Mouse (Mus musculus) heart, embryonic 11.5 days (tissue): Measurements from ENCODE around the gene Usp6nl. TPM values are rescaled to one million over a fixed set of nuclear protein-coding genes. Genes with fewer than 3 reads are reported as not detected.

Experiments
- ATAC-seq: fragments of 200-750 bp; cut with Nextera tagmentation; replicated peaks from 2 replicates; pipeline ENCODE4 v1.8.0; 2017; ENCODE audit warnings: moderate library complexity; ENCODE audit not compliant: insufficient number of reproducible peaks, low FRiP score, low TSS enrichment
- H3K27ac ChIP-seq: fragments of 300-500 bp; sonication (generic); 2 replicates; pipeline ENCODE4 v1.5.1; 2014; ENCODE audit warnings: mild to moderate bottlenecking, low read depth, low read length
- H3K27me3 ChIP-seq: fragments of 300-500 bp; sonication (generic); 2 replicates; pipeline ENCODE4 v1.6.1; 2014; ENCODE audit warnings: mild to moderate bottlenecking, low read length, mixed read lengths; ENCODE audit not compliant: control insufficient read depth, insufficient read depth
- H3K36me3 ChIP-seq: fragments of 300-500 bp; sonication (generic); 2 replicates; pipeline ENCODE4 v1.6.1; 2014; ENCODE audit warnings: mild to moderate bottlenecking, low read length, moderate library complexity, mixed read lengths; ENCODE audit not compliant: control insufficient read depth, insufficient read depth
- H3K4me1 ChIP-seq: fragments of 300-500 bp; sonication (generic); 2 replicates; pipeline ENCODE4 v1.6.1; 2014; ENCODE audit warnings: low read length; ENCODE audit not compliant: control insufficient read depth, insufficient read depth
- H3K4me2 ChIP-seq: fragments of 300-500 bp; sonication (generic); 2 replicates; pipeline ENCODE4 v1.6.1; 2014; ENCODE audit warnings: mild to moderate bottlenecking, moderate library complexity
- H3K4me3 ChIP-seq: fragments of 300-500 bp; sonication (generic); 2 replicates; pipeline ENCODE4 v1.5.1; 2014; ENCODE audit warnings: low read depth, low read length
- H3K9ac ChIP-seq: fragments of 300-500 bp; sonication (generic); 2 replicates; pipeline ENCODE4 v1.6.1; 2014; ENCODE audit warnings: mild to moderate bottlenecking, low read depth, low read length, moderate library complexity
- H3K9me3 ChIP-seq: fragments of 300-500 bp; sonication (generic); replicated peaks from 2 replicates; pipeline ENCODE4 v1.6.1; 2016; ENCODE audit warnings: low read length; ENCODE audit not compliant: control insufficient read depth
- WGBS: fragments of 180-500 bp; shearing (Covaris S2); extraction: QIAGEN DNeasy Blood & Tissue Kit; methylation state at CpG from one replicate; pipeline ENCODE4 v1.1.7; 2014; ENCODE audit not compliant: insufficient replicate concordance; 5-methylcytosine and 5-hydroxymethylcytosine counted together
- polyA plus RNA-seq: library from polyadenylated mRNA; unstranded; fragments of >200 nt; fragmentation: Nextera tagmentation; extraction: Ambion mirVana; gene quantifications from 2 replicates; pipeline ENCODE4 v1.2.1, GENCODE M21; 2014

Gene Usp6nl
- polyA plus RNA-seq, 1 experiment from 2014 or later: 8.1 TPM

GRCm38 (mm10) chr2:6367497-6367896 lies 45.0 kb downstream of the Usp6nl start:
- Histone ChIP-seq H3K4me3 (no peak overlapping the region), H3K36me3 (no peaks in the 10 kb centered on the region), H3K9ac (no peak overlapping the region), H3K9me3 (no peaks in the 10 kb centered on the region), H3K27ac (no peak overlapping the region), H3K27me3 (no peaks in the 10 kb centered on the region), H3K4me2 (no peak overlapping the region), H3K4me1 (peaks cover 21% of the 10 kb centered on the region)
- WGBS: 65% methylated on average over 6 of the region's 6 CpGs
- no peak for ATAC-seq

GRCm38 (mm10) chr2:6374216-6374615 lies 51.7 kb downstream of the Usp6nl start:
- H3K9me3 ChIP-seq: no peaks in the 10 kb centered on the region
- H3K4me1 ChIP-seq: peaks cover 5% of the 10 kb centered on the region; the same call in 1 of the 2 replicates
- no peak overlapping the region for H3K9ac ChIP-seq
- H3K4me2 ChIP-seq: no peak overlapping the region
- 87% methylated on average over 14 of the region's 14 CpGs for WGBS
- no peak overlapping the region for H3K27ac ChIP-seq
- H3K36me3 ChIP-seq: no peaks in the 10 kb centered on the region
- H3K4me3 ChIP-seq: no peak overlapping the region
- no peak for ATAC-seq
- H3K27me3 ChIP-seq: no peaks in the 10 kb centered on the region

- H3K4me1 ChIP-seq: peaks cover 9% of the 10 kb centered on the region
- no peaks in the 10 kb centered on the region for H3K27me3 ChIP-seq
- H3K36me3 ChIP-seq: no peaks in the 10 kb centered on the region
- no peak overlapping the region for H3K9ac ChIP-seq
- H3K4me3 ChIP-seq: no peak overlapping the region
- no peak overlapping the region for H3K27ac ChIP-seq
- WGBS: 88% methylated on average over 8 of the region's 8 CpGs
- no peak for ATAC-seq
- no peaks in the 10 kb centered on the region for H3K9me3 ChIP-seq
- no peak overlapping the region for H3K4me2 ChIP-seq
Measured at GRCm38 (mm10) chr2:6376071-6376470, 53.6 kb downstream of the Usp6nl start.

GRCm38 (mm10) chr2:6376941-6377340 lies 54.5 kb downstream of the Usp6nl start:
- ATAC-seq: no peak
- H3K4me3 ChIP-seq: no peak overlapping the region
- no peaks in the 10 kb centered on the region for H3K27me3 ChIP-seq
- H3K9ac ChIP-seq: no peak overlapping the region
- H3K9me3 ChIP-seq: no peaks in the 10 kb centered on the region
- H3K4me2 ChIP-seq: no peak overlapping the region
- no peak overlapping the region for H3K27ac ChIP-seq
- peaks cover 7% of the 10 kb centered on the region for H3K4me1 ChIP-seq
- 69% methylated on average over 4 of the region's 4 CpGs for WGBS
- no peaks in the 10 kb centered on the region for H3K36me3 ChIP-seq

GRCm38 (mm10) chr2:6378590-6379205 lies 56.2 kb downstream of the Usp6nl start:
- WGBS: 52% methylated on average over 8 of the region's 8 CpGs
- no peaks in the 10 kb centered on the region for H3K36me3 ChIP-seq
- ATAC-seq: no peak
- no peaks in the 10 kb centered on the region for H3K27me3 ChIP-seq
- H3K9me3 ChIP-seq: no peaks in the 10 kb centered on the region
- H3K9ac ChIP-seq: no peak overlapping the region
- H3K4me1 ChIP-seq: peaks cover 7% of the 10 kb centered on the region
- H3K4me3 ChIP-seq: no peak overlapping the region
- H3K4me2 ChIP-seq: no peak overlapping the region
- no peak overlapping the region for H3K27ac ChIP-seq

- WGBS: 81% methylated on average over 8 of the region's 8 CpGs
- no peak for ATAC-seq
Measured at GRCm38 (mm10) chr2:6379731-6380212, 57.3 kb downstream of the Usp6nl start.

GRCm38 (mm10) chr2:6380401-6380800 lies 57.9 kb downstream of the Usp6nl start:
- H3K9ac ChIP-seq: no peak overlapping the region
- 76% methylated on average over 9 of the region's 9 CpGs for WGBS
- H3K4me1 ChIP-seq: peaks cover 7% of the 10 kb centered on the region
- H3K9me3 ChIP-seq: no peaks in the 10 kb centered on the region
- H3K4me2 ChIP-seq: no peak overlapping the region
- H3K27ac ChIP-seq: no peak overlapping the region
- no peak overlapping the region for H3K4me3 ChIP-seq
- no peaks in the 10 kb centered on the region for H3K36me3 ChIP-seq
- H3K27me3 ChIP-seq: no peaks in the 10 kb centered on the region
- ATAC-seq: no peak

More at GRCm38 (mm10) chr2:6379731-6380212, 57.3 kb downstream of the Usp6nl start:
- no peak overlapping the region for H3K9ac ChIP-seq
- H3K4me2 ChIP-seq: no peak overlapping the region
- no peak overlapping the region for H3K4me3 ChIP-seq
- peaks cover 7% of the 10 kb centered on the region for H3K4me1 ChIP-seq
- no peak overlapping the region for H3K27ac ChIP-seq
- no peaks in the 10 kb centered on the region for H3K36me3 ChIP-seq
- no peaks in the 10 kb centered on the region for H3K27me3 ChIP-seq
- no peaks in the 10 kb centered on the region for H3K9me3 ChIP-seq

- WGBS: 88% methylated on average over 14 of the region's 14 CpGs
- H3K9ac ChIP-seq: no peak overlapping the region
- no peak overlapping the region for H3K27ac ChIP-seq
- peaks cover 11% of the 10 kb centered on the region for H3K4me1 ChIP-seq
- no peak for ATAC-seq
- H3K36me3 ChIP-seq: no peaks in the 10 kb centered on the region
- H3K27me3 ChIP-seq: no peaks in the 10 kb centered on the region
- no peaks in the 10 kb centered on the region for H3K9me3 ChIP-seq
- no peak overlapping the region for H3K4me2 ChIP-seq
- H3K4me3 ChIP-seq: no peak overlapping the region
Measured at GRCm38 (mm10) chr2:6384407-6385146, 62.1 kb downstream of the Usp6nl start.
